Mouse (Mus musculus) small intestine, adult 2 months (tissue): ENCODE measurements around the gene Rapgefl1. TPM values are rescaled to one million over a fixed set of nuclear protein-coding genes. Genes with fewer than 3 reads are reported as not detected.

Source experiments
- H3K27ac ChIP-seq: fragments of 200-500 bp; 2 replicates; pipeline ENCODE4 v1.5.1; 2012; ENCODE audit warnings: low read depth, low read length, control low read depth, inconsistent platforms; ENCODE audit not compliant: insufficient read depth
- H3K27me3 ChIP-seq: fragments of 200-500 bp; 2 replicates; pipeline ENCODE4 v1.6.1; 2012; ENCODE audit warnings: mild to moderate bottlenecking, moderate library complexity, low read length, inconsistent platforms; ENCODE audit not compliant: control insufficient read depth, insufficient read depth
- H3K36me3 ChIP-seq: fragments of 200-500 bp; 2 replicates; pipeline ENCODE4 v1.6.1; 2012; ENCODE audit warnings: mild to moderate bottlenecking, low read length, control low read depth, inconsistent platforms; ENCODE audit not compliant: control insufficient read depth, insufficient read depth
- H3K4me1 ChIP-seq: fragments of 200-500 bp; 2 replicates; pipeline ENCODE4 v1.6.1; 2012; ENCODE audit warnings: low read length, inconsistent platforms, mixed read lengths; ENCODE audit not compliant: control insufficient read depth, insufficient read depth, insufficient read length
- H3K4me3 ChIP-seq: fragments of 200-500 bp; 2 replicates; pipeline ENCODE4 v1.5.1; 2012; ENCODE audit warnings: low read depth, mild to moderate bottlenecking, control low read depth, inconsistent platforms, low read length, moderate library complexity
- CTCF ChIP-seq: fragments of 200-500 bp; IDR thresholded peaks from 2 replicates; pipeline ENCODE4 v1.5.1; 2012; ENCODE audit warnings: low read depth, mild to moderate bottlenecking, control low read depth, inconsistent platforms, low read length, moderate library complexity, mixed read lengths; ENCODE audit not compliant: insufficient replicate concordance, insufficient read length; ENCODE audit errors: extremely low read depth
- POLR2A ChIP-seq: fragments of 200-500 bp; IDR thresholded peaks from 2 replicates; pipeline ENCODE4 v1.6.1; 2012; ENCODE audit warnings: low read depth, mild to moderate bottlenecking, control low read depth, inconsistent platforms, low read length, moderate library complexity
- WGBS: fragments of 180-500 bp; shearing (Covaris S2); methylation state at CpG from one replicate; pipeline ENCODE4 v1.1.7; 2018; 5-methylcytosine and 5-hydroxymethylcytosine counted together
- polyA plus RNA-seq: library from polyadenylated mRNA; depleted of rRNA; stranded (reverse); fragments of >200 nt; gene quantifications from 2 replicates; pipeline ENCODE4 v1.2.3, GENCODE M21; 2012

Gene Rapgefl1
- polyA plus RNA-seq, 1 experiment: 47.6 TPM

DNA sequence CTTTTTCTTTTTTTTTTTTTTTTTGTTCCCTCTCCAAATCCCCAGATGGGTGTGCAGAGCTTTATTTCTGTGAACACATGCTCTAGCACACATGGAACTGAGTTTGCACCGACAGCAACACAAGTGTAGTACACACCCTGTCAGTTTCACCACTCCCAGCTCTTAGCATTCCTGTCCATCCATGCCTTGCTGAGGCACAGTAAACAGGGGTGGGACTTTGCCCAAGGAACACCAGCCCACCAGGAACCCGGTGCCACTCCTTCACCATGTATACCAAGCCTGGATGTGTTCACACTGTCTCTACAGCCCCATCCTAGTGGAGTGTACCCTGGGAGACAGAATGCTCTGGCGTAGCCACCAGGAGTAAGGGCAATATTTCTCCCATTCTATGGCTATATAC lies 860 bp upstream of the Rapgefl1 start:
- 24% methylated on average over 3 of the region's 3 CpGs for WGBS
- TF ChIP-seq CTCF: no peak
- no peak for TF ChIP-seq POLR2A
- Histone ChIP-seq H3K4me3 (no peak overlapping the region), H3K4me1 (peaks cover 20% of the 10 kb centered on the region), H3K27ac (peak overlapping the region; percentile 10; the same call in 1 of the 2 replicates), H3K36me3 (peaks cover 30% of the 10 kb centered on the region), H3K27me3 (0 out of 2 replicates have a peak, but pooled peaks cover 4% of the 10 kb centered on the region)

DNA sequence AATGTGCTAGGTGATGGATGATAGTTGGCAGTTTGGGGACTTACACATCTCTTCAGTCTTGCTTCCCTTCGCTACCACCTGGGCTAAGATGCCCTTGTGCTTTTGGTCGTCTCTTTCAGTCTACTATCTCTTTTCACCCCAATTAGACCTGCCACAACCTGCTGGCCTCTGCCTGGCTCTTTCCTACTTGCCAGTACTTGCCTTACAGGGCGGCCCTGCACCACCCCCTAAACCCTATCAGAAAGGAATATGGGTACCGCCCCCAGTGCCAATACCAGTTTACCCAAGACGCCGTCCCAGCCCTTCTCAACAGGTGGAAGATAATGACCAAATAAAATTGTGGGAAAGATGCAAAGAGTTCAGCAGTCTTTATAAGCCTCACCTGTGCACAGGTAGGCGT lies 457 bp upstream of the Rapgefl1 start:
- peak overlapping the region; percentile 10; the same call in 1 of the 2 replicates for H3K27ac ChIP-seq
- no peak for TF ChIP-seq CTCF
- no peak for TF ChIP-seq POLR2A
- peaks cover 28% of the 10 kb centered on the region for H3K36me3 ChIP-seq
- H3K27me3 ChIP-seq: 0 out of 2 replicates have a peak, but pooled peaks cover 4% of the 10 kb centered on the region
- 18% methylated on average over 7 of the region's 7 CpGs for WGBS
- peak overlapping the region; percentile 99 for H3K4me3 ChIP-seq
- peaks cover 20% of the 10 kb centered on the region for H3K4me1 ChIP-seq

DNA sequence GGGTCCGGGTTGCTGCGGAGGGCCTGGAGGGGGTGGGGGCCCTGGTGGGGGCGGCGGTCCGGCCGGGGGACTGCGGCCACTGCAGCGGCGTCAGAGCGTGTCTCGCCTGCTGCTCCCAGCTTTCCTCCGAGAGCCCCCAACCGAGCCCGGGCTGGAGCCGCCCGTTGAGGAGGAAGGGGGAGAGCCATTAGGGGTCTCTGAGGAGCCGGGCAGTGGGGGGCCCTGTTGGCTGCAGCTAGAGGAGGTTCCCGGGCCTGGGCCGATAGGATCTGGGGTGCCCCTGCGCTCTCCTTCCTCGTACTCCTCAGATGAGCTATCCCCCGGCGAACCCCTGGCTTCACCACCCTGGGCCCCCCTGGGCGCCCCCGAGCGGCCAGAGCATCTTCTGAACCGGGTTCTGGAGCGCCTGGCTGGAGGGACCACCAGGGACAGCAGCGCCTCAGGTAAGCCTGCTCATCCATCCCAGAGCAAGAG lies 683 bp downstream of the Rapgefl1 start:
- 7% methylated on average over 29 of the region's 29 CpGs for WGBS
- H3K36me3 ChIP-seq: peaks cover 17% of the 10 kb centered on the region
- H3K27ac ChIP-seq: no peak overlapping the region
- peaks cover 20% of the 10 kb centered on the region for H3K4me1 ChIP-seq
- no peak for TF ChIP-seq CTCF
- no peak for TF ChIP-seq POLR2A
- H3K4me3 ChIP-seq: peak overlapping the region; percentile 99
- H3K27me3 ChIP-seq: 0 out of 2 replicates have a peak, but pooled peaks cover 4% of the 10 kb centered on the region

DNA sequence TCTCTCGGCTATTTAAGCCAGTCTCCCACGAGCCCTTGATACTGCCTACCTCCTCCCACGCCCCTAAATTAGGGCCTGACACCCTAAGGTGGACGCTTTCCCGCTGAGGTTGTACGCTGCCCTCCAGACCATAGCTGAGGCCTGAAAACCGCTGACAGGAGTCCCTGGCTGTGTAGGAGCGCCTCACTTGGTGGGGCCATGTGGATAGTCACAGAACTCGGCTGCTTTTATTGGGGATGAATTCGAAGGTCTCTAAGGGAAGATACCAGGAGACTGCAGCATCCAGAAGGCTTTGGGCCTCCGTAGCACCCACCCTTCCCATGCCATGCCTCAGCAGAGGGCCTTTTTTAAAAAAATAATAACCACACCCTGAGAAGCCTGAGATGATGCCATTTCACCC lies 1.3 kb downstream of the Rapgefl1 start:
- 75% methylated on average over 11 of the region's 11 CpGs for WGBS
- no peak for TF ChIP-seq POLR2A
- no peak overlapping the region for H3K27ac ChIP-seq
- H3K27me3 ChIP-seq: 0 out of 2 replicates have a peak, but pooled peaks cover 4% of the 10 kb centered on the region
- H3K4me3 ChIP-seq: peak overlapping the region; percentile 99
- H3K36me3 ChIP-seq: peaks cover 13% of the 10 kb centered on the region
- peaks cover 20% of the 10 kb centered on the region for H3K4me1 ChIP-seq

DNA sequence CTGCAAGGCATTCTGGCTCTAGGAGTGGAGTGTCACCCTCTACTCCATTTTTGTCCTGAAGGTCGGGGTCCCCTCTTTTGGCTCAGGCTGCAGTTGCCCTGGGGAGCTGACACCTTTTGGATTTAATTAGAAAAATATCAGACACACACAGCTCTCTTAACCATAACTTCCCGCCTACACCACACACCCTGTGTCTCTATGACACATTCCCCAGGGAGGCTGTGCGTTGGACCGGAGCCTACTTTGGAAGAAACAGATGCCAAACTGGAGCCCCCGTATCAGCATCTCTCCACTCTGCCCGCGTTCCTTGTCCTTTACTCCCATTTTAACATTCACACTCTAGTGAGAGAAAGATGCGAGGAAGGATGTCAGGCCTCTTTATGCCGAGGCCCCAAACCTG lies 1.9 kb downstream of the Rapgefl1 start:
- Histone ChIP-seq H3K27ac (no peak overlapping the region), H3K4me1 (peaks cover 20% of the 10 kb centered on the region), H3K4me3 (no peak overlapping the region), H3K36me3 (peaks cover 7% of the 10 kb centered on the region; the same call in 1 of the 2 replicates), H3K27me3 (0 out of 2 replicates have a peak, but pooled peaks cover 4% of the 10 kb centered on the region)
- TF ChIP-seq POLR2A: no peak
- TF ChIP-seq CTCF: no peak
- WGBS: 71% methylated on average over 9 of the region's 9 CpGs

DNA sequence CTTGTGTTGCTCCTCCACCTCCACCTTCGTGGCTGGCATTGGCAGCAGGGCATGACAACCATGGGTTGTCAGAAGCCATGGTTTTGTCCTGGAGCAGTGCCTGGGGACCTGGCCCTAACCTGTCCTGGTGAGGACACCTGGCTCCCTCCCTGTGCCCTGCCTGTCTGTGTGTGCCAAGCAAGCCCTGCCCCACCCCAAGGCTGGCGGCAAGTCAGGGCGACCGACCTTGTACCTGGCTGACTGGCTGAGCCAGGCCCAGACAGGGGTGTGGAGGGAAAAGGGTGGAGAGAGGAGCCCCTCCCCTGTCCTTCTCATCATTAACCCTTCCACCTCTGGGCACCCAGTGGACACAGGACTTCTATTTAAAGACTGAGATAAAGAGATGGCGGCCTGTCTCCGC lies 2.8 kb downstream of the Rapgefl1 start:
- WGBS: 19% methylated on average over 6 of the region's 6 CpGs
- H3K4me1 ChIP-seq: peaks cover 20% of the 10 kb centered on the region
- no peak for TF ChIP-seq CTCF
- TF ChIP-seq POLR2A: no peak; the same call in 1 of the 2 replicates
- H3K36me3 ChIP-seq: 0 out of 2 replicates have a peak, but pooled peaks cover 2% of the 10 kb centered on the region
- peak overlapping the region; percentile 43; the same call in 1 of the 2 replicates for H3K27ac ChIP-seq
- 0 out of 2 replicates have a peak, but pooled peaks cover 4% of the 10 kb centered on the region for H3K27me3 ChIP-seq
- H3K4me3 ChIP-seq: peak overlapping the region; percentile 22

DNA sequence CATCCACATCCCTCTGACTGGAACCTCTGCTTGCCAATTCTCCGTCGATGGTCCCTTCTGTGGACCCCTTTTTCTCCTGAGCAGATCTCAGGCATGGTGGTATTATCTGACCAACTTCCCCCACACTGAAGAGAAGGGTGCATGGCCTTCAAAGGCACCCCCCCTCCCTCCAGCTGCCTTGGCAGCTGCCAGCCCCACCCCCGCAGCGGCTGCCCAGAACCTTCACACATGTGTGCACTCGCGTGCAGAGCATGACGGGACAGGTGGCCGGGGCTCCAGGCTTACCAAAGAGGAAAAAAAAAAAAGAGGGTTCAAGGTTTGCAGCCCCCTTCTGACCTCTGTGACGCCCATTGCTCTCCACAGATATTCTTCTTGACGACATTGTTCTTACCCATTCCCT lies 3.3 kb downstream of the Rapgefl1 start:
- Histone ChIP-seq H3K36me3 (peaks cover 1% of the 10 kb centered on the region; the same call in 1 of the 2 replicates), H3K27me3 (0 out of 2 replicates have a peak, but pooled peaks cover 4% of the 10 kb centered on the region), H3K27ac (no peak overlapping the region), H3K4me1 (peaks cover 20% of the 10 kb centered on the region), H3K4me3 (peak overlapping the region; percentile 22)
- TF ChIP-seq CTCF: no peak
- no peak for TF ChIP-seq POLR2A
- WGBS: 21% methylated on average over 10 of the region's 10 CpGs
